Mouse (Mus musculus): ENCODE results near the gene Chil1.

The Chil1 gene

DNA sequence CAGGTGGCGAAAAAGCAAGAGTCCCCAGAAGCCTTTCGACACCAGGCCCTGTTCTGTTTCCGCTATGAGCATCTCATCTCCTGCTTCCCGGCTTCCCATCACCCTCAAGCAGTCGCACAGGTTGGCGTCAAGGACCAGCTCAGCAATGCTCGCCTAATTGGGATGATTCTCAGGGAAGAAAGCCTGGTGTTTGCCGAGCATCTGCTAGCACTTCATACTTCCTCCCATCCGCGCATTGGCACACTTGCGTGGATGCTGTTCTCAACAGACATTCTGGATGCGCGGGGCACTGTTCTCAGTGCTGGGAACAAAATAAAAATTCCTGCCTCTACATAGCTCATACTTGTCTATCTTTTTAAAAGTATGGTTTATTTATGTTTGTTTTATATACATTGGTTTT is 22.3 kb downstream of the Chil1 start:
- in situ Hi-C loops (cut with MboI, MseI) = no loop called here

DNA sequence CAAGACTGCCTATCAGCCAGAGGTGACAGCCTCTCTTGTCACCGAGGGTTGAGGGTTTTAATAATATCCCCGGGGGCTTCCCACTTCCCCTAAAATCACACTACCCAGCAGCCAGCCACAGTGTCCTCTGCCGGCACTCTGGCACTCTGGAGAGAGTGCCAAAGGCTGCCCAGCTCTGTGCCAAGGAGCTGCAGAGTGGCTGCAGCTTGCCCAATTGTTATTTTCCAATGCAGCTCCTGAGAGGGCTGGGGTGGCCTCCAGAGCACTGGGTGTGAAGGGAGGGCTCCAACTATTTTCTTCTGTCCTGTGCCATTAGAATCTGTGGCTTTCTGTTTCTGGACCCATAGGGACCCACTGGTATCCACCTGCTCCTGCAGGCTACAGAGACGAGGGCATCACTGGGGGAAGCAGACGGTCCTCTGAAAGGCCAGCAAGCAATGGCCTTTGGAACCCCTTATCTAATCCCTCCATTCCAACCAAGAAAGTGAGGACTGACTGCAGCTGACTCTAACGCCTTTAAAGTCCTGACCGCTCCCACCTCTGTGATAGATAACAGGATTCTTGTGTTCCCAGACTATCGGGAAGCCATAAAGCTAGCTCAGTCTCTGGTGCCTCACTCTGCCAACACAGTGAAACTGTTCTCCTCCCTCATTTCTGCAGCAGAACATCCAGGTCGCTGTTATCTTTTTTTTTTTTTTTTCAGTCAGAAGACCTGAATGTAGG is 23.5 kb downstream of the Chil1 start:
- in situ Hi-C loops (cut with MboI, MseI) = no loop called here

DNA sequence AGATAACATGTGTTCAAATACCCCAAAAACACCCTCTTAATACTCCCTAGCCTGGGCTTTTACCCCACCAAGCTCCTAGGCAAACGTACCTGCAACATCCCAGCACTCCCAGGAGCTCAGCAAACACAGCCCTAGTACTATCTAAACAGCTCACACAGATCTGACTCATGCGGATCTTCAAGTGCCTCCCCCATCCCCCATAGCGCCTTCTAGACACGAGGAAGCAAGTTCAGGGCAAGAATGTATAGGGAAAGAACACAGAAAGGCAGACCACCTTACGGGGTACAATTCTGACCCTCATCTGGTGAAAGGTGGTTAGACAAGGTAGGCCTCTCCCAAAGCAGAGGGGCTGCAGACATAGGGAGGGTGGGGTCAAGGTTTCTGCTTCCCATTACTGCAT is 24.1 kb downstream of the Chil1 start:
- in situ Hi-C loops (cut with MboI, MseI) = no loop called here

DNA sequence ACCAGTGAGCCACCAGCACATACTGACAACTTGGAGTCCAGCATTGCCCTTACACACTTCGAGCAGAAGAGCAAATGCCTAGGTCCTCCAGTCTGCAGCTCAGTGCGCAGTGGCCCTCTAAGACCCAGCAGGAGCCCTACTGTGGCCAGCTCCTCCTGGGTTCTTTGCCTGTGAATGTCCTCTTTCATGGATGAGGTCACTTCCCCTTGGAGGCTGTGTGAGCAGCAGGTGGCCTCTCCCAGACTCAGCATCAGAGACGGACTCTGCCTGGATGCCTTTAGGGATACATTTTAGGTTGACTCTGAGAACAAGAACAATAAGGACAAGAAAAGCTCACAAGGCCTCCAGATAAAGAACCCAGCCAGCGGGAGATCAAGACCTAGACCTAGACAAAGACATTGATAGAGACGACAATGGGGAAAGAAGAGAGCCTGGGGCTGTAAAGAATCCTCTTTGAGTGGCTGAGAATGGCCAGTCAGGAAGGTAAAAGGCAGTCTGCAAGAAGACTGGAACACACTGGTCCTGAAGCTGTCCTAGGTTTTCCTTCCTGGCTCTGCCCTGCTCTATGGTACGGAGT is 28.3 kb downstream of the Chil1 start:
- in situ Hi-C loops (cut with MboI, MseI) = no loop called here

DNA sequence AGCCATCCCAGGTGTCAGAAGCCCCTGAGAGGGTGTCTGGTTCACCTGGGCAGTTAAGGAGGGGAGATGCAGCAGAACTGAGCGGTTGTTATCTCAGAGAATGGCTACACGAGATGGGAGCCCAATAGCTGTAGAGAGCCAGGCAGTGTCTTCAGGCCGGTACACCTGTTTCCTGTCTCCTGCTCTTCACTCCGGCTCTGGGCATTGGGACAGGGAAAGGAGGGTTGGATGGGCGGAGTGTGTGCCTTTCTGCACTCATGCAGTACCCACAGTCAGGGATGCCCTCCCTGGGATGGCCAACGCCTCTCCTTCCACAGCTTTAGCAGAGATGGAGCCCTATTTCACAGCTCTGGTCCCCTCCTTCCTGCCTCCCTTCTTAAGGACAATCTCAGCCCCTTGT is 29.1 kb downstream of the Chil1 start:
- in situ Hi-C loops (cut with MboI, MseI) = no loop called here

DNA sequence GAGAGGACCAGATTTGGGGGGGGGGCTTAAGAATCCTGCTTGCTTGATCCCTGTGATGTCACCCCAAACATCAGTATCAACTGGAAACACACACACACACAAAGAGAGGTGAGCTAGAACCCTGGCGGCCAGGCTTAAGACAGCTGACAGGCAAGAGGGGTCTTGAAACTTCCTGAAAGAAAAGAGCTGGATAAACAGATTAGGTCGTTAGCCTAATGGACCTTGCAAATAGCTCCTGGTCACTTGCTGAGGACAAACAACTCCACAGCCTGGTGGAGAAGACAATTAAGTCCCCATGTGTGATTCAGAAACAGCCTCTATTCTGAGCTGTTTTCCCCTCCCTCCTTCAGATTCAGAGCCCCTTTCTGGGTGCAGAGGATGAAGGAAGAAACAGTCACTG is 29.7 kb downstream of the Chil1 start:
- in situ Hi-C loops (cut with MboI, MseI) = no loop called here

DNA sequence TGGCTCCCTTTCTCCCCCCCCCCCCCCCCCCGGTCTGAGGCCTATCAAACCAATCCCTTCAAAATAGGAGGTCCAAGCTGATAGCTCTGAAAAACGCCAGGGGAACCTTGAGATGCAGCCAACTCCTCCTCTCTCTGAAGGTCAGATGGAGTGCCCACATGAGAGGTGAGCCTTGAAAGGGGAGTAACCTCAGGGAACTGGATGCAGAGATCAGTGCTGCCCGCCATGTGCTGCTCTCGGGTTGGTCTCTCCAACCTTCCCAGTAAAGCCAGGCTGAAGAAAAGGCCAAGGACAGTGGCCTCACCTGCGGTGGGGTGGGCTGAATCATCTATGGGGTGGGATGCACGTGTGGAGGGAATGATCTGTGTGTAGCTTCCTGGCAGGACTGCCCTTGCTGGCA is 30.4 kb downstream of the Chil1 start:
- in situ Hi-C loops (cut with MboI, MseI) = no loop called here

DNA sequence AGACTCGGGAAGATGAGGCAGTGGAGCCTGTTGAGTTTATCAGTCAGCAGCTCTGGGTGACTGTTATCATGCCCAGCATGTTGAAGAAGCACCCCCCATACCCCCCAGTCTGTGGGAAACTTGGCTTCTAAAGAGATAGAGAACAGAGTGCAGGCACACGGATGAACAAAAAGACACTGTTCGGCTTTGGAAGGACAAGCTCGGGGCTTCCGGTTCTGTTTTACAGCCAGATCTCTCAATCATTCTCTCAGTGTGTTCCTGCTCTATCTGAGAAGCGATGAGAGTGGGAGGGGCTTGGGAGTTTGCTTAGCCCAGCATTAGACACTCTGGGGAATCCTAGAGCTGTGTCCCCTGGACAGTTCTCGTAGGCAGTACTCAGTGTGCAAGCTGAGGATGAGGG is 31.4 kb downstream of the Chil1 start:
- in situ Hi-C loops (cut with MboI, MseI) = no loop called here

DNA sequence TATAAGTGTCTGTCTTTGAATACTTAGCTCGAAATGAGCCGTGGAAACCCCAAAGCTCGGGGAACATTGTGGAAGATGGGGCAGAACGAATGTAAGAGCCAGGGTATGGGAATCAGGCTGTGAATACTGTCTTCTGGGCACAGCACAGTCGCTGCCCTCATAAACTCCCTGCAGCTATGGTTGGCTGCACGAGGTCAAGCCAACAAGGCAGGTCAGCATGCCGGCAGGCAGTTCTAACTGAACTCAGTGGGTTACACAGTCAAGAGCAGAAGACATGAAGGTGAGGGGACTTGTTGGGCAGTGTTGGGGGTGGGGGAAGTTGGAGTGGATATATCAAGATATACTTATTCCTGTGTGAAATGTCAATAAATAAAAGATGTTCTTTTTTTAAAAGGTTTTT is 33.1 kb downstream of the Chil1 start:
- in situ Hi-C loops (cut with MboI, MseI) = no loop called here

DNA sequence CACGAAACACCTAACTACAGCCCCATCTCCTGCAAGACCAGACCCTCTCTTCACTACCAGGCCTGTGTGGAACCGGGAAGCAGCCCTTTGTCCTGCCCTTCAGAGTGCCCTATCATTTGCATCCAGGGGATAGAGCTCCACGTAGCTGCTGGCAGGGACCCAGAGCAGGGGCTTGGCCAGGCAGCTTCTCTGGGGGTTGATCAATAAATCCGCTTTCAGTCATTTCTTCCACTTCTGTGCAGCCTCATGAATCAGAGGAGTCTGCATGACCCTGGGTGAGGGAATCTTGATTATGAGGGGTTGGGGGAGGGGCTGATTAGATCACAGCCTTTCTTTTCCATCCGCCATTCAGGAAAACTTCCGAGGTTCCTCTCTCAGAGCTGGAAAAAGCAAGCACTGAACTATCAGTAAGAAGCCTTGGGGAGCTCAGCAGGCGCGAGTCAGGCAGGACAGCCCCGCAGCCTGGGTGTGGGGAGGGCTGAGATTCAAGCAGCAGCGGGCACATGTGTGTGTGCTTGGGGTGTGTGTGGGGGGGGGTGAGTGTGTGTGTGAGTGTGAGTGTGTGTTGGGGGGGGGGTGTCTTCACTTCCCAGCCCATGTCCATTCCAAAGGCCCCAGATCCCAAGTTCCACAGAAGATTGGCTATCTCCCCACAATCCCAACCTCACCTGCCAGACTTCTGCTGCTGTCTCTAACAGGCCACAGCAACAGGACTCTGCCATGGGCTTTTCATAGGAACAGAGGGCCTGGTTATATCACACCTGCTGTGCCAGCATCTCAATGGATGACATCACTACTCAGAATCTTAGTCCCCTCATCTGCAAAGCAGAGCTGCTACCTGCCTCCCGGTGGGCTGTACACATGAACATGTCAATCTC is 34.0 kb downstream of the Chil1 start:
- in situ Hi-C loops (cut with MboI, MseI) = no loop called here

DNA sequence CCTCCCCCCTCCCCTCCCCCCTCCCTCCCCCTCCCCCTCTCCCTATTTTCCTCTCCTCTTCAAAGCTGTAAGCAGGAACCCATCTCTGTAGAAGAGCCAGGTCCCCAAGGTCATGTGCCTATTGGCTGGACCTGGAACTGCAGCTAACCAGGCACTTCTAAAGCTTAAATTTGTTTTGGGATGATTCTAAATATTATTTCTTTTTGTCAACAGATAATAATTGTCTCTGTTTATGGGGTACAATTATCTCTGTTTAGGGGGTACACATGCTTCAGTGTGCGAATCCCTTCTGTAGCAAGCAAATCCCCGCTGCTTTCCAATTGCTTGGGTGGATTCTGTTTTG is 34.6 kb downstream of the Chil1 start:
- in situ Hi-C loops (cut with MboI, MseI) = no loop called here

DNA sequence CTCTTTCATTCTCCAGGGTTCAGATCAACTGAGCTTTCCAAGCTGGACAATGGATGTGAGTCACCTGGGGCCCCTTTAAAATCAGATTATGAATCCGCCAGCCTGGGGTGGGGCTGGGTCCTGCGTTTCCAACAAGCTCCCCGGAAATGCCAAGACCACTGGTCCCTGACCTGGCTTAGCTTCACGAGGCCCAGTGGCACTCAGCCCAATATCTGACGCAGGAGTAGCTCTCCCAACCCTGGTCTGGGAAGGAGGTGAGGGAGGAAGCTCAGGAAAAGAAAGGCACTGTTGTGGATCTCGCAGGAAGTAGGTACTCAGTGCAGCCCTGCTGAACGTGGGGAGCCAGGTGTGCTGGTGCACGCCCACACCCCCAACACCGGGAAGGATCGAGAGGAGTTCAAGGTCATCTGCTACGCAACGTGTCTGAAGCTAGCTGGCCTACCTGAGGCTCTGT is 35.1 kb downstream of the Chil1 start:
- in situ Hi-C loops (cut with MboI, MseI) = no loop called here

DNA sequence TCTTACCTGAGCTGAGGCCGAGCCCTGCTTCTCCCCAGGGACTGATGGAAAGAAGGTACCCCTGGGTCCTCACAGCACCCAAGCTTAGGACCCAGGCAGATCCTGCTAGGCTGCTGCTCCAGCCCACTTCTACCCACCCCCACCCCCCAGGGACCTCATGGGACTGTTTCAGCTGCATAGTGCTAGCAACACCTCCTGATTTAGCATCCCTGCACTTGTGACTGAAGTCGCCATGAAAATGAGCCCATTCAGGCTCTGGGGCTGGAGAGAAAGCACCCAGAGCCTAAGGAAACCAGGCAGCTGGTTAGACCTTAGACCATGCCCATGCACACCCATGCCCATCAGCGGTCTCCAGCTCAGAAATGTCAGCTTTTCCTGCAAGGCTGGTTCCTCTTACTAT is 36.0 kb downstream of the Chil1 start:
- in situ Hi-C loops (cut with MboI, MseI) = no loop called here

DNA sequence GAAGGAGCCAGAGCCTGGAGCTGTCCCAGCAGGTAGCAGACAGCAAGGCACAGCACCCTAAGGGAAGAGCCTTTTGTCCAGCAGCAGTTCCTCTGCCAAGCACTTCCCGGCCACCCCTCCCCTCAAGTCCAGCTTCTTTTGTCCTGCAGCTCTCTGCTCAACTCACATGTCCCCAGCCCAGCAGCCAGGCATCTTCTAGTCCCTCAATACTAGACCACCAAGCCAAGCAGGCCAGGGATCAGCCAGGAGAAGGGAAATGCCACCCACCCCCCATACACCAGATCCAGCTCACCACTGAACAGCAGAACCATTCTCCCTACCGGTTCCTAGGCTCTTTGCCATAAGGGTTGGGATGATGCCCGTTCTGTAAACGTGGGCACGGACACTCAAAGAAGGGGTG is 37.6 kb downstream of the Chil1 start:
- in situ Hi-C loops (cut with MboI, MseI) = no loop called here

DNA sequence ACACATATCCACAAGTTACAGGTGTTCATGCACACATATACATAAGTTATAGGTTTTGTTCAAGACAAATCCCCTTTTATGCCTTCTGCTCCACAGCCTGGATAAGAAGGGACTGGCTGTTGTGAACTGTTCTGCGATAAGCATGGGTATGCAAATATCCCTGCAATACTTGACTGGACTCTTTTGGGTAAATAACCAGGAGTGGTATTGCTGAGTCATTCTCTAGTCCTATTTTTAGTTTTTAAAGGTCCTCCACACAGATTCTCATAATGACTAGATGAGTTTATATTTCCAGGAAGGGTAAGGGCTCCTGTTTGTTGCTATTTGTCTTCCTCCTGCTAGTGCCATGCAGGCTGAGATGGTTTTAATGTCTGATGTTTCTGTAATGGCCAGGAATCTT is 39.2 kb downstream of the Chil1 start:
- in situ Hi-C loops (cut with MboI, MseI) = no loop called here

DNA sequence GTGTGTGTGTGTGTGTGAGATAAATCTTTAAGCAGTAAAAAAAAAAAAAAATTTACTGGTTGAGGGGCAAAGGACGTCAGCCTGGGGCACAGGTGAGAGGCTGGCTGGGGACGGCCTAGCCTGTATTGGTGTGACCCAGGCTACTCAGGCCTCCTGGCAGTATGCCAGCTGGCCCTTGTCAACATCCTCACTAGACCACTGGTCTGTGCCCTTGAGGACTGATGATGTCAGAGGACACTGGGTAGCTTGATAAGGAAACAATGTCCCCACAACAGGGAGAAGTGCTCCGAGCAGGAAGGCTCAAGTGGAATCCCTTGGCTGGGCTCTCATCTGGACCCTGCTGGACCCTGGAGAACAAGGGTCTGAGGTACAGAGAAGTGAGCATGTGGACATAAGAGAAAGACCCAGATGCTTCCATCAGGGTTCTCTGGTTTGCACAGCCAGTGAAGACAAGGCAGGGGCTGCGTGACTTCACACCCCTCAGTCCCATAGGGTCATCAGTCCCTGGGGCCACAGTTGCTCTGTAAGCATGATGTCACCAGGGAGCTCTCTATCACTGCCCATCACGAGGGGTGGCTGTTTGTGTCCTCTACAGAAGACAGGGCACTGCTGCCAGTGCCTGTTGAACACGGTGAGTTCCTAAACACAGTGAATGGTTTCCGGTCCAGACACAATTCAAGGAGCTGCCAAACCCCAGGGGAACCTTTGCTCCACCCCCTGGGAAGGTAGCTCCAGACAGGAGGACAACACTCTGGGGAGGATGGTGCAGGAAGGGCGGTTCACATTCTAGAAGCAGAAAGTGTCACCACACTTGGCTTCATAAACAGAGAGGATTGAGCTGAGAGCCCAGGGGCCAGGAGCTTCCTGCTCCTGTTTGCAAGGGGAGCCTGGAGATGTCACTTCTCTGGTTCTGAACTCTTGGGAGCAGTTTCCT is 40.4 kb downstream of the Chil1 start:
- in situ Hi-C loops (cut with MboI, MseI) = no loop called here

DNA sequence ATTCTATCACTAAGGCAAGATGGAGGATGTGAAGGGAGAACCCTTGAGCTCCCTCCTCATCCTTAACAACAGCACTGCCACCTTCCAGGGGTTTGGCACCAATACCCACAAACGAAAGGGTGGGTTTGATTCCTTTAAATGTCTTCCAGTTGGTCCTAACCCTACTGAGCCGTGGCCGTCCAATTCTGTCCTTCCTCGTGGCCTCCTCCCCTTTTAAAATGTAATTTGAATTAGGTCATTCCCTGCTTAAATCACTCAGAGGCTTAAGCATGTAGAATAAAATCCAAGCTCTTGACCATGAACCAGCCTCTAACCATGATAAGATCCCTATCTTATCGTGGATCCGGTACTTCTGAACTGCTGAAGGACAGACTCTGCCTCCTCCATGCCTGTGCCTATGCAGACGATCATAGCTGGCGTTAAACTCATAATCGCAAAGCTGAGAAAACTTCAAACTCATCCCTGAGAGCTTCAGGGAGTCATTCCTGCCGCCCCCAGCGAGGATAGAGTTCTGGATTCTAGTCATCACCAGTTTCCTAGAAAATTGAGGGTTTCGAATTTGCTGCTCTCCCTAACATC is 42.8 kb downstream of the Chil1 start:
- in situ Hi-C loops (cut with MboI, MseI) = no loop called here

DNA sequence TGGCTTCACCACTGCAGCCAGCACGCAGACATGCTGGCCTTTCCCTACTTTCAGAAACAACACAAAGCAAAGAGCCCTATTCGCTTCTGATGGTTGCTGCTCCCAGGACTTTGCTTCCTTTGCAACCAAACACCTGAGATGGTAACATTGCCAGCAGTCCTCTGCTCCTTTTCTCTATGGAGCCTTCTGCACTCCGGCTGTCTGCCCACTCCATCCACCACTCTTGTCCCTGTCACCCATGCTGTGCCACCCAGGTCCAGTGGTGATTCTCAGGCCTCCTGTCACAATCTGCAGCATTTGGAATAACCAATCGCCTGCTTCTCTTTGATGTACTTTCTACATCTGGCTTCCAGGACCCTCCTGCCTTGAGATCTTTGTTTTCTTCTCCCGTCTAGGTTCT is 43.4 kb downstream of the Chil1 start:
- in situ Hi-C loops (cut with MboI, MseI) = no loop called here

DNA sequence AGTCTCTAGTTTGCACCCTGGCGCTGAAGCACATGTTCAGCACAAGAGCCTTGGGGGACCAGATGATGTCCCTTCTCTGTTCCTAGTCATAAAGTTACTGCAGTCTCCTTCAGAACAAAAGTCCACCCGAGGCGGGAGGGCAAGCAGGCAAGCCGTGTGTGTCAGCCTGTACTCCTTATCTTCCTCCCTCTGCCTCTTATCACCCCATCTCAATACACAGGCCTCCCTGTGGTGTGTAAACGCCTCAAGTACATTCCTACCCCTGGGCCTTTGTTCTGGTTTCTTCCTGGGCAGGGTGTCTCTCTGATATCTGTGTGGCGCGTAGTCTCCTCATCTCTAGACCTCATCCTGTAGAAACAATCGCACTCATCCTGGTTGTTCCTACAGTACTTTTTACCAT is 44.8 kb downstream of the Chil1 start:
- in situ Hi-C loops (cut with MboI, MseI) = no loop called here

DNA sequence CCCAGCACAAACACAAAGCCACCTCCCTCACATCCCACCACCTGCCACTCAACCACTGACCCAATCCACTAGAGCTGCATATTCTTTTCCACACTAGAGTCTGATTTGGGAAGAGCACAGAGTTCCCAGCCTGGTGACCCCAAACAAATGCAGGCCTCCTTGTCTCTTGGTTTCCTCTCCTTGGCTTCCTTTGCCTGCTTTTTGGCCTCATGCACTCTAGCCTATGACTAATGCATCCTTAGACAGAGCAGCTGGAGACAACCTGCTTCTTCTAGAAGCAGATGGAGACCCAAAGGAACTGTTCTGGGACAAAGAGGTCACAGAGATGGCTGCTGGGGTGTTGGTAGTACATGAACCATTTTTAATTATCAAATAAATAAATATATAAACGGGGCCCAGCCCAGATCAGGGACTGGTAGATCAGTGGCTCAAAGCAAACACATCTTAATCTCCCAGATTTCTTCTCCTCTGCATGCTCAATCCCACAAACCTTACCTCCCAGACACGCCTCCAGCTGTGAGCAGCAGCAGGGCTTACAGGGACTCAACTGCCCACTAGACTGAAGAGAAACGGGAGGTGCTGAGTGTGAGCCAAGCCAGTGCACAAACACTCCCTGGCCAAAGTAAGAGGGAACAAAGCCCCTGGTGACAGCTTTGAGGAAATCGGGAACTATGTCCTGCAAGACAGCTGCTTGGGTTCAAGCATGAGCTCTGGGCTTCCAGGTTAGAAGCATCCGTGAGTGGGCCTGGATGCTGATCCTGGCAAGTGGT is 48.0 kb downstream of the Chil1 start:
- in situ Hi-C loops (cut with MboI, MseI) = loop anchor here (5.0 kb wide), 1 partner anchor 78 kb away; no protein-coding TSS in a partner anchor
